Mouse (Mus musculus): Measurements from ENCODE around the gene Snrnp70. TPM values are rescaled to one million over a fixed set of nuclear protein-coding genes. Genes with fewer than 3 reads are reported as not detected.

Snrnp70 gene
- total RNA-seq, 1 experiment from 2014 or later: 589 TPM

- ATAC-seq (replicated peaks in 1 of 2; ENCODE audit: insufficient read depth in 1 of 2, low FRiP score in 2 of 2, low TSS enrichment in 1 of 2, low read depth in 1 of 2, poor library complexity in 2 of 2, severe bottlenecking in 2 of 2): no peak
Measured at GRCm38 (mm10) chr7:45386077-45386476, 9.5 kb downstream of the Snrnp70 start.

- ATAC-seq (replicated peaks in 1 of 2; ENCODE audit: insufficient read depth in 1 of 2, low FRiP score in 2 of 2, low TSS enrichment in 1 of 2, low read depth in 1 of 2, poor library complexity in 2 of 2, severe bottlenecking in 2 of 2): no peak
Measured at GRCm38 (mm10) chr7:45376057-45376456, 19.5 kb downstream of the Snrnp70 start.

GRCm38 (mm10) chr7:45374620-45375019 is 20.9 kb downstream of the Snrnp70 start:
- ATAC-seq (replicated peaks in 1 of 2; ENCODE audit: insufficient read depth in 1 of 2, low FRiP score in 2 of 2, low TSS enrichment in 1 of 2, low read depth in 1 of 2, poor library complexity in 2 of 2, severe bottlenecking in 2 of 2): no peak

- ATAC-seq (replicated peaks in 1 of 2; ENCODE audit: insufficient read depth in 1 of 2, low FRiP score in 2 of 2, low TSS enrichment in 1 of 2, low read depth in 1 of 2, poor library complexity in 2 of 2, severe bottlenecking in 2 of 2): no peak
Measured at GRCm38 (mm10) chr7:45372371-45372770, 23.2 kb downstream of the Snrnp70 start.

- peak; percentile 75 to 76 for ATAC-seq (replicated peaks in 1 of 2; ENCODE audit: insufficient read depth in 1 of 2, low FRiP score in 2 of 2, low TSS enrichment in 1 of 2, low read depth in 1 of 2, poor library complexity in 2 of 2, severe bottlenecking in 2 of 2)
Measured at GRCm38 (mm10) chr7:45370475-45371311, 24.8 kb downstream of the Snrnp70 start, which contains the start of gene Lin7b. Gene Lin7b (minus strand): TSS chr7:45370583.

GRCm38 (mm10) chr7:45369836-45370474 is 25.6 kb downstream of the Snrnp70 start:
- no peak for ATAC-seq (replicated peaks in 1 of 2; ENCODE audit: insufficient read depth in 1 of 2, low FRiP score in 2 of 2, low TSS enrichment in 1 of 2, low read depth in 1 of 2, poor library complexity in 2 of 2, severe bottlenecking in 2 of 2)

- ATAC-seq (replicated peaks in 1 of 2; ENCODE audit: insufficient read depth in 1 of 2, low FRiP score in 2 of 2, low TSS enrichment in 1 of 2, low read depth in 1 of 2, poor library complexity in 2 of 2, severe bottlenecking in 2 of 2): no peak
Measured at GRCm38 (mm10) chr7:45369022-45369745, 26.4 kb downstream of the Snrnp70 start.

- no peak for ATAC-seq (replicated peaks in 1 of 2; ENCODE audit: insufficient read depth in 1 of 2, low FRiP score in 2 of 2, low TSS enrichment in 1 of 2, low read depth in 1 of 2, poor library complexity in 2 of 2, severe bottlenecking in 2 of 2)
Measured at GRCm38 (mm10) chr7:45368178-45368577, 27.4 kb downstream of the Snrnp70 start.

GRCm38 (mm10) chr7:45367020-45367880 is 28.3 kb downstream of the Snrnp70 start:
- ATAC-seq (replicated peaks in 1 of 2; ENCODE audit: insufficient read depth in 1 of 2, low FRiP score in 2 of 2, low TSS enrichment in 1 of 2, low read depth in 1 of 2, poor library complexity in 2 of 2, severe bottlenecking in 2 of 2): peak; percentile 87 to 88

- no peak for ATAC-seq (replicated peaks in 1 of 2; ENCODE audit: insufficient read depth in 1 of 2, low FRiP score in 2 of 2, low TSS enrichment in 1 of 2, low read depth in 1 of 2, poor library complexity in 2 of 2, severe bottlenecking in 2 of 2)
Measured at GRCm38 (mm10) chr7:45366652-45367019, 28.9 kb downstream of the Snrnp70 start, which contains the start of gene Ppfia3. Gene Ppfia3 (minus strand): TSS chr7:45367019.

- ATAC-seq (replicated peaks in 1 of 2; ENCODE audit: insufficient read depth in 1 of 2, low FRiP score in 2 of 2, low TSS enrichment in 1 of 2, low read depth in 1 of 2, poor library complexity in 2 of 2, severe bottlenecking in 2 of 2): no peak
Measured at GRCm38 (mm10) chr7:45365742-45366651, 29.5 kb downstream of the Snrnp70 start.

GRCm38 (mm10) chr7:45363983-45364382 is 31.6 kb downstream of the Snrnp70 start:
- no peak for ATAC-seq (replicated peaks in 1 of 2; ENCODE audit: insufficient read depth in 1 of 2, low FRiP score in 2 of 2, low TSS enrichment in 1 of 2, low read depth in 1 of 2, poor library complexity in 2 of 2, severe bottlenecking in 2 of 2)

- 0 out of 4 replicates have a peak, but pooled peaks of 1 of the 2 experiments have one; percentile 15 for ATAC-seq (replicated peaks in 1 of 2; ENCODE audit: insufficient read depth in 1 of 2, low FRiP score in 2 of 2, low TSS enrichment in 1 of 2, low read depth in 1 of 2, poor library complexity in 2 of 2, severe bottlenecking in 2 of 2)
Measured at GRCm38 (mm10) chr7:45362801-45363200, 32.7 kb downstream of the Snrnp70 start.

- peak; percentile 57 to 70 for ATAC-seq (replicated peaks in 1 of 2; ENCODE audit: insufficient read depth in 1 of 2, low FRiP score in 2 of 2, low TSS enrichment in 1 of 2, low read depth in 1 of 2, poor library complexity in 2 of 2, severe bottlenecking in 2 of 2)
Measured at GRCm38 (mm10) chr7:45361243-45361804, 34.2 kb downstream of the Snrnp70 start.

- ATAC-seq (replicated peaks in 1 of 2; ENCODE audit: insufficient read depth in 1 of 2, low FRiP score in 2 of 2, low TSS enrichment in 1 of 2, low read depth in 1 of 2, poor library complexity in 2 of 2, severe bottlenecking in 2 of 2): no peak
Measured at GRCm38 (mm10) chr7:45360404-45361125, 35.0 kb downstream of the Snrnp70 start.
